Mouse (Mus musculus) right cerebral cortex, postnatal 25 days (tissue): Measurements from ENCODE around the gene Cited2.
A peak's percentile ranks its signal among the peaks of the same experiment; 100 is the strongest.

ENCODE experiments used
- DNase-seq: peaks from one replicate; pipeline ENCODE4 v3.0.0; 2022

The Cited2 gene

GRCm38 (mm10) chr10:17723871-17724741, 1.1 kb downstream of the Cited2 start:
- DNase-seq = peak; percentile 76

- no peak for DNase-seq
These were observed 2.1 kb downstream of the Cited2 start for GRCm38 (mm10) chr10:17725037-17725584.

GRCm38 (mm10) chr10:17725644-17726372, 2.8 kb downstream of the Cited2 start:
- DNase-seq = no peak

- peak; percentile 12 for DNase-seq
These were observed 3.3 kb downstream of the Cited2 start for GRCm38 (mm10) chr10:17726373-17726720.

- peak; percentile 19 for DNase-seq
These were observed 4.3 kb downstream of the Cited2 start for GRCm38 (mm10) chr10:17727161-17727925.

GRCm38 (mm10) chr10:17727926-17728279, 4.9 kb downstream of the Cited2 start:
- no peak for DNase-seq

DNA sequence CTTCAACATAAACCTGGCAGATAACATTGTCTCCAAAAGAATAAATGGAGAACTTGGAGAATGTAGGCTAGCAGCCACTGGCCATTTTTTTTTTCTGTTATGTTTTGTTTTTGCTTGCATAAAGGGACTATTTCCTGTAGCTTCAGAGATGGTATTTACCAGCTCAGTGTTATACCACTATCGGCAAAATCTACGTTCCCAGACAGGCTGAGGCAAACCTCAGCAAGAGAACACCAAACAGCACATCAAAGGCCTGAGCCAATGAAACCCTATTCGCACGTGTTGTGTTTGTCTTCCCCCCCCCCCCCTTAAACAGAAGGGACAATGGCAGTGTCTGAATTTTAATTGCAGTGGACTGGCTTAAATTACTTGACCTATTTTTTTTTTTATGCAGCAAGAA, 5.7 kb downstream of the Cited2 start:
- DNase-seq = no peak

DNA sequence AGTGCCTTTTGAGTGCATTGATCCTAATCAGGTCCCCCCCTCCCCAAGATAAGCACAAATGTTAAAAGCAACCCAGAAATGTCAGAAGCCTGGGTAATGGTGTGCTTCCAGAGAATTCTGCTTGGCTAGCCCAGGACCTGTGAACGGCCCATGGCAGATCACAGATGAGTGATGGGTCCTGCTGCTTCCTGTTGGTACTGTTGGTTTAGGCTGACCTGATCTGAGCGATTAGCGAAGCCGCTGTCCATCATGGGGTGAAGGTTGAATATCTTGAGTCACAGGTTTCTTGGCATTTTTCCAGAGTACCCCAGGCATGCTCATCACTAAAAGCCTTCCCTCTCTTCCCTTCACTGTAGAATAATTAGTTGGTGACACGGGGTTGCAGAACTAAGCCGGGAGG, 6.5 kb downstream of the Cited2 start:
- no peak for DNase-seq

GRCm38 (mm10) chr10:17733057-17733456, 10.0 kb downstream of the Cited2 start:
- peak; percentile 52 for DNase-seq

- DNase-seq = no peak
These were observed 19.6 kb downstream of the Cited2 start for GRCm38 (mm10) chr10:17742581-17742980.

- DNase-seq = no peak
These were observed 29.5 kb downstream of the Cited2 start for GRCm38 (mm10) chr10:17752478-17752877.

DNA sequence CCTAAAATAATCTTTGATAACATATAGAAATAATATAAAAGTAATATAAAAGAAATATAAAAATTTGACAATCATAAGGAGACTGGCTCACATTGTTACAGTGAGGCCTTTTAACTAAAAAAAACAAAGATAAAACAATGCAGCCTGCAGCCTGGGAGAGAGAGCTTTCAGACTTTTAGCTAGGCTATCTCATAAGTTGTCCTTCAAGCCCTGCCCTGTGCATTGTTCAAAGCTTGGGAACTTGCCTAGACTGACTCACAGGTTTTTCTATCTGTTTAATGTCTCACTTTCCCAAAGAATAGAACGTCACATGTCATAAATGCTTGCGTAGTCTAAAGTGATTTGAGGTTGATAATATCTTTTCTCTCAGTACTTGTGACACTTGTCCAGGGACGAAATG, 36.8 kb downstream of the Cited2 start:
- DNase-seq = no peak

- no peak for DNase-seq
These were observed 38.0 kb downstream of the Cited2 start for GRCm38 (mm10) chr10:17760750-17761613.

DNA sequence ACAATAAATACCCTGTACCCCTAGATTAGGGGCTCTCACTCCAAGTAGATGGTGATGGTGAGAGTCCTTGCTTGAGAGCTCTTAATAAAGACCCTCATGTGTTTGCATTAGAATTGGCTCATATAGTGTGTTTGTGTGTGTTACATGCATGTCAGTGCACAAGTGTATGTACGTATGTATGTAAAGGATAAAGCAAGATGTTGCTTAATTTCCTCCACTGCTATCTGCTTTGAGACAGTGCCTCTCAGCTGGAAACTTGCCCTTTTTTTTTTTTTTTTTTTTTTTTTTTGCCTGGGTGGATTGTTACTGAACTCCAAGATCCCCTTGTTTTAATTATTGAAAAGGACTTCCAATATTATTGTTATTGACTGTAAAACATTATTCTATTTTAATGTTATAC, 38.6 kb downstream of the Cited2 start:
- no peak for DNase-seq

DNA sequence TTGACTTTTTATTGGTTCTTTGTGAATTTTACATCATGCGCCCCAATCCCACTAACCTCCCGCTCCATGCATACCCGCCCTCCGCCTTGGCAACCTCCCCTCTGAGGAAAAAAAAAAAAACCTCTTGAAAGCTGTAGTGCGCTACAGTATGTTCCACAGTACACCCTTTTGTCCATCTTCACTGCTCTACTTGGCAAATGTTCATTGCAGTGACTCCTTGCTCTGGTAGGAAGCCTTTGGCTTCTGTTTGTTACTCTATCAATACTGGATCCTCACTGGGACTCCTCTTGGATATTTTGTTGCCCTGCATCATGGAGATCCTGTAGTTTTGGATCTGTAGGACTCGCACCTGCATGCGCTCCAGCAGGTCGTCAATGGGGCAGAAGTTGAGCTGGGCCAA, 39.9 kb downstream of the Cited2 start:
- DNase-seq = no peak

DNA sequence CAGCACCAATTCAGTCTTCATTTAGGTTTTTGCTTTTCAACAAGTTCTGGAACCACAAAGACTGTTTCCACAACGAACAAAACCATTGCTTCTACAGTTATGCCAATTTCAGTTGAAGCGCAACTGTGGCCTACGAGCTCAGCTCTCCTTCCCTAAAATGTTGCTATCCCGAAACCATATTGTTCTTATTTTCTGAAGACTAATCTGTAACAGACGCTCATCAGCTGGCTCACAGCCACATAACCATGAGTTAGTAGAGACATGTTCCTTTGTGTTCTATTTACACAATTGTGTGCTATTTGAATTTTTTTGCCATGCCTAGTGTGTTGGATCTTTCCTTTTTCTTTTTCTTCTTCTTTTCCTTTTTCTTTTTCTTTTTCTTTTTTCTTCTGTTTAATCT, 46.8 kb downstream of the Cited2 start:
- no peak for DNase-seq

GRCm38 (mm10) chr10:17772364-17772763, 49.3 kb downstream of the Cited2 start:
- DNase-seq = no peak

- DNase-seq = no peak
These were observed 51.3 kb downstream of the Cited2 start for GRCm38 (mm10) chr10:17774366-17774765.

DNA sequence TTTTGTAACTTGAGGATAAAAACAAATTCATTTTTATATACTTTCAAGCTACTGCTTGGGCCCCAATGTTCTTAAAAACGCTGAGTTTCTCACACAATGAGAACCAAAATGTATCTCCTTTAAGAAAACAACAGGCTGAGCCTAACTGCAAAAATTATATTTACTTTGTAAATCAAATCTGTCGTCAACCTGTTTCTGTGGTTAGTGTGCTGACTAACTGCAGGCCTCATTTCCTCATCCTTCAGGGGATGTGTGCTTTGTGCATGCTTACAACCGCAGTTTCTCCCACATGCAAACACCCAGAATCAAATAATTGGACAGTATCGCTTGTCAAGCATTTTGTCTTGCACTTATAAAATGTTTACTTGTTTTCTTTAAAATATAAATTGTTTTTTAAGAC, 52.1 kb downstream of the Cited2 start:
- DNase-seq = no peak
